Mouse (Mus musculus): ENCODE results near the gene Scpep1. TPM values are rescaled to one million over a fixed set of nuclear protein-coding genes. Genes with fewer than 3 reads are reported as not detected.
"Not testable (repeated sequence)": the region's sequence is repeated elsewhere in the genome, so short reads cannot be mapped to it uniquely, and the experiment has no call there.

The Scpep1 gene
- polyA plus RNA-seq, 1 experiment: 384 TPM

- H3K27ac ChIP-seq (ENCODE audit: insufficient read depth, low read length): no peak overlapping the region
- no peak overlapping the region for H3K4me3 ChIP-seq (ENCODE audit: insufficient read depth, low read length)
- TF ChIP-seq POLR2A (IDR thresholded peaks at IDR 0.05; ENCODE audit: low read depth, low read length) (no peak), CTCF (IDR thresholded peaks at IDR 0.05; ENCODE audit: borderline replicate concordance, insufficient read depth, low read length) (no peak)
- H3K4me1 ChIP-seq (ENCODE audit: control insufficient read depth, insufficient read depth, low read length): no peaks in the 10 kb centered on the region; the same call in 1 of the 2 replicates
Measured at GRCm38 (mm10) chr11:88902762-88903161, 52.5 kb downstream of the Scpep1 start.

GRCm38 (mm10) chr11:88901341-88901802, 53.9 kb downstream of the Scpep1 start:
- no peak overlapping the region for H3K27ac ChIP-seq (ENCODE audit: insufficient read depth, low read length)
- H3K4me3 ChIP-seq (ENCODE audit: insufficient read depth, low read length): no peak overlapping the region
- no peak for TF ChIP-seq POLR2A (IDR thresholded peaks at IDR 0.05; ENCODE audit: low read depth, low read length)
- no peak for TF ChIP-seq CTCF (IDR thresholded peaks at IDR 0.05; ENCODE audit: borderline replicate concordance, insufficient read depth, low read length)

GRCm38 (mm10) chr11:88899561-88899960, 55.7 kb downstream of the Scpep1 start:
- Histone ChIP-seq H3K4me1 (ENCODE audit: control insufficient read depth, insufficient read depth, low read length) (no peaks in the 10 kb centered on the region; the same call in 1 of the 2 replicates), H3K27ac (ENCODE audit: insufficient read depth, low read length) (no peak overlapping the region), H3K4me3 (ENCODE audit: insufficient read depth, low read length) (no peak overlapping the region)
- TF ChIP-seq CTCF (IDR thresholded peaks at IDR 0.05; ENCODE audit: borderline replicate concordance, insufficient read depth, low read length): no peak
- no peak for TF ChIP-seq POLR2A (IDR thresholded peaks at IDR 0.05; ENCODE audit: low read depth, low read length)

More at GRCm38 (mm10) chr11:88901341-88901802, 53.9 kb downstream of the Scpep1 start:
- H3K4me1 ChIP-seq (ENCODE audit: control insufficient read depth, insufficient read depth, low read length): no peaks in the 10 kb centered on the region; the same call in 1 of the 2 replicates

- TF ChIP-seq POLR2A (IDR thresholded peaks at IDR 0.05; ENCODE audit: low read depth, low read length) (no peak), CTCF (IDR thresholded peaks at IDR 0.05; ENCODE audit: borderline replicate concordance, insufficient read depth, low read length) (no peak)
- no peak overlapping the region for H3K4me3 ChIP-seq (ENCODE audit: insufficient read depth, low read length)
- H3K4me1 ChIP-seq (ENCODE audit: control insufficient read depth, insufficient read depth, low read length): no peaks in the 10 kb centered on the region; the same call in 1 of the 2 replicates
- no peak overlapping the region for H3K27ac ChIP-seq (ENCODE audit: insufficient read depth, low read length)
Measured at GRCm38 (mm10) chr11:88898380-88898763, 56.9 kb downstream of the Scpep1 start.

GRCm38 (mm10) chr11:88897624-88898379, 57.5 kb downstream of the Scpep1 start:
- no peak for TF ChIP-seq POLR2A (IDR thresholded peaks at IDR 0.05; ENCODE audit: low read depth, low read length)
- TF ChIP-seq CTCF (IDR thresholded peaks at IDR 0.05; ENCODE audit: borderline replicate concordance, insufficient read depth, low read length): no peak
- Histone ChIP-seq H3K27ac (ENCODE audit: insufficient read depth, low read length) (no peak overlapping the region), H3K4me3 (ENCODE audit: insufficient read depth, low read length) (no peak overlapping the region), H3K4me1 (ENCODE audit: control insufficient read depth, insufficient read depth, low read length) (no peaks in the 10 kb centered on the region; the same call in 1 of the 2 replicates)

- H3K27ac ChIP-seq (ENCODE audit: insufficient read depth, low read length); H3K4me1 ChIP-seq (ENCODE audit: control insufficient read depth, insufficient read depth, low read length): not testable (repeated sequence)
- H3K4me3 ChIP-seq (ENCODE audit: insufficient read depth, low read length): peak overlapping the region; percentile 25; the same call in 1 of the 2 replicates
Measured at GRCm38 (mm10) chr11:88895800-88896232, 59.4 kb downstream of the Scpep1 start.

- not testable (repeated sequence) for H3K27ac ChIP-seq (ENCODE audit: insufficient read depth, low read length); H3K4me1 ChIP-seq (ENCODE audit: control insufficient read depth, insufficient read depth, low read length)
- peak overlapping the region; percentile 18; the same call in 1 of the 2 replicates for H3K4me3 ChIP-seq (ENCODE audit: insufficient read depth, low read length)
Measured at GRCm38 (mm10) chr11:88895235-88895634, 60.0 kb downstream of the Scpep1 start.

GRCm38 (mm10) chr11:88894279-88894678, 61.0 kb downstream of the Scpep1 start:
- H3K27ac ChIP-seq (ENCODE audit: insufficient read depth, low read length); H3K4me1 ChIP-seq (ENCODE audit: control insufficient read depth, insufficient read depth, low read length); H3K4me3 ChIP-seq (ENCODE audit: insufficient read depth, low read length): not testable (repeated sequence)

- H3K4me3 ChIP-seq (ENCODE audit: insufficient read depth, low read length); H3K27ac ChIP-seq (ENCODE audit: insufficient read depth, low read length); H3K4me1 ChIP-seq (ENCODE audit: control insufficient read depth, insufficient read depth, low read length): not testable (repeated sequence)
Measured at GRCm38 (mm10) chr11:88893501-88893900, 61.8 kb downstream of the Scpep1 start.

GRCm38 (mm10) chr11:88892789-88893188, 62.5 kb downstream of the Scpep1 start:
- H3K27ac ChIP-seq (ENCODE audit: insufficient read depth, low read length); H3K4me1 ChIP-seq (ENCODE audit: control insufficient read depth, insufficient read depth, low read length): not testable (repeated sequence)

GRCm38 (mm10) chr11:88891921-88892561, 63.2 kb downstream of the Scpep1 start:
- H3K27ac ChIP-seq (ENCODE audit: insufficient read depth, low read length); H3K4me3 ChIP-seq (ENCODE audit: insufficient read depth, low read length); H3K4me1 ChIP-seq (ENCODE audit: control insufficient read depth, insufficient read depth, low read length): not testable (repeated sequence)

More at GRCm38 (mm10) chr11:88892789-88893188, 62.5 kb downstream of the Scpep1 start:
- not testable (repeated sequence) for H3K4me3 ChIP-seq (ENCODE audit: insufficient read depth, low read length)

- not testable (repeated sequence) for H3K27ac ChIP-seq (ENCODE audit: insufficient read depth, low read length); H3K4me3 ChIP-seq (ENCODE audit: insufficient read depth, low read length); H3K4me1 ChIP-seq (ENCODE audit: control insufficient read depth, insufficient read depth, low read length)
Measured at GRCm38 (mm10) chr11:88891446-88891845, 63.8 kb downstream of the Scpep1 start.

GRCm38 (mm10) chr11:88890904-88891303, 64.4 kb downstream of the Scpep1 start:
- not testable (repeated sequence) for H3K4me1 ChIP-seq (ENCODE audit: control insufficient read depth, insufficient read depth, low read length); H3K27ac ChIP-seq (ENCODE audit: insufficient read depth, low read length); H3K4me3 ChIP-seq (ENCODE audit: insufficient read depth, low read length)

Data from embryonic fibroblast, embryonic 13.5 days (primary cell).